Mouse (Mus musculus): ENCODE data around the gene Map1b. TPM values are rescaled to one million over a fixed set of nuclear protein-coding genes. Genes with fewer than 3 reads are reported as not detected.
A peak's percentile ranks its signal among the peaks of the same experiment; 100 is the strongest.

The Map1b gene
- total RNA-seq, 2 experiments from 2014 or later = 58.6 to 87.4 TPM

DNA sequence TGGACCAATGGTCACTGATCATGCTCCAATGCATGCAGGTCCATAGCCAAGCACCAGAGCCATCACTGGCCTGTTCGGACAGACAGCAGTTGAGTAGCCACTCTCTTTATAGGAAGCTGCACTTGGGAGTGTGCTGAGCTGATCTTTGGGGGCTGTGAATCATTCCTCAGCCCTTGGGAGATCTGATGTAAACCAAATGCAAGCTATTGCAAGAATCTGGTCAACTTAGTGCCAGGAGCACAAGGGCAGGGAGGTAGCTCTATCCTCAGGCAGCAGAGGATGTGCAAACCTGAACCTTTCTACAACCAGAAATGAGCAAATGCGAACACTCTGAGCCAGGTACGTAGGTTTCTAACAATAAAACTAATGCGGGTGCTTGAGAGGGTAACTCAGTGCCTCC is 26.3 kb downstream of the Map1b start:
- no peak for DNase-seq

DNA sequence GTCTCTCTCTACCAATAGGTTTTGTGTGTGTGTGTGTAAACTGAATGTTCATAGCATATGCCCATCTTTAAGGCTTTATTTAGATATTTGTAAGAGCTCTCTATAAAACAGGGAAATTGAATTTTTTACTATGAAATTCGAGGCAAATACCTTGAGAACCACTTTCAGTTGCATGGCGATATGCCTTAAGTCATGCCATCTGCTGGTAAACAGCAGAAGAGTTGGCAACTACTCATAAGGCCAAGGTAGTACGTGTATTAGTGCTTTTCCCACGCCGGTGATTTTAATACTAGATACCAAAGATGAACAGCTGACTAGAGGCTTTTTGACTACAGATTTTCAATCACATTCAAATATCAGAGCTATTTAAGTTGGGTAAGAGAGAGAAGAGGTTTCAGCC is 27.2 kb downstream of the Map1b start:
- no peak for DNase-seq

DNA sequence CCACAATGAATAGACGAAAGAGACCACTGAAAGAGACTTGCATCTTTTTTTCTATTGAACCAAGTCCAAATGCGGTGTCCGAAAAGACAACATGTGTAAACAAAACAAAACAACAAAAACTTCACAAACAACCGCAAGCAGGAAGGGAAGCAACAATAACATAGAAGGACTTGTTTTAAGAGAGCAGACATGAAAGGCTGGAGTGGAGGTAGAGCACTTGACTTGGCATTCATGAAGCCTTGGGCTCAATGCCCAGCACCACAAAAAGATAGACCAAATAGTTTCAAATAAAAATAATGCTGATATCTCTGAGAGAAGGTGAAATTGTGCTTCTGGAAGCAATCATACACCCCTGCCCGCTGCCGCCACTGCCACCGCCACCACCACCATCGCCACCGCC is 30.5 kb downstream of the Map1b start:
- DNase-seq = peak; percentile 33

DNA sequence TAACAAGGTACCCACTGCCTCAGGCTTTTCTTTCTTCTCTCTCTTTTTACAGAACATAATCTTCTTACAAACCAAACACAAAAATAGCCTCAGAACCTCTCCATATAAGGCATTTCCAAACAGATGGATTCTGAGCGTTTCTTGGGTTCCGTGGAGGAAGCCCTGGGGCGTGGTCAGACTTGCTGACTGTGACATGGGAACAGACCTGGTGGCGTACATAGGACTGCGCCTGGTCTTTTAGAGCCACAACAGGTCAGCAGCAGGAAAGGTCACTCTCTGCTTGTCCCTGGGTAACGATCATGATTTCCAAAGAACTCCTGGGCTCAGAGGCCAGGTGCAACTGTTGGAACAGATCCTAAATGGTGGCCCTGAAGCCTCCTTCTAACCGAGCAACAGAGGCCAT is 31.0 kb downstream of the Map1b start:
- DNase-seq = no peak

DNA sequence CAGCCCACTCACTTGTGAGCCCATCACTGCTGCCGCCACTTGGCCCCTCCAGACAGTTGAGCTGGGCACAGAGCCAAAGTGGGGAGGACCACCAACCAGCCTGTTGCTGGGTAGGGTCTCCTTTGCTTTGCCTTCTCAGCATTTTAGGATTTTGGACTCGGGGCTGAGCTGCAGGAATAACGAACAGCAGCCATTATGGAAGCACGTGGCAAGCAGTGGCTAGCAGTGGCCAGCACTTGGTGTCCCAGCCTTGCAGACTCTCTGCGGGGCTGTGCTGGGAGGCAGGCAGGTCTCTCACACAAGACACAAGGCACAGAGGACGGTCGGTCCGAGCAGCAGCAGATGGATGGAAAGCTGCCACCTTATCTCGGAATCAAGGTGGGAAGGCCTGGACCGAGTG is 31.4 kb downstream of the Map1b start:
- no peak for DNase-seq

DNA sequence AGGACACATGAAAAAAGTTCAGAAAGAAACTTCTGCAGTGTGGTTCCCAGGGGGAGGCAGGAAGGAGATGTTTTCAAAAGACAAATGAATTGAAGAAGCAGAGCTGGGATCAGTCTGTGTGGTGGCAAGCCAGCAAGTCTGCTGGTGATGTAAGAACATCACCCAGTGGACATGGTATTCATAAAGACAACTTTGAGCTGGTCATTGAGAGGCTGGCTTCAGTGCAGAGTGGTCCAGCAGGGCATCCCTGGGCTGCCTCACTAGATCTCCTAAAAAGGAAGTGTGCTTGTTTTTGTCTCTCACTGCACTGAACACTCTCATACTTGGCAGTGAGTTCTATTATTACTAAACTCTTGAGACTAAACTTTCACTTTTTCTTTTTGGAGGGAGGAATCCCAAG is 32.9 kb downstream of the Map1b start:
- DNase-seq = no peak

DNA sequence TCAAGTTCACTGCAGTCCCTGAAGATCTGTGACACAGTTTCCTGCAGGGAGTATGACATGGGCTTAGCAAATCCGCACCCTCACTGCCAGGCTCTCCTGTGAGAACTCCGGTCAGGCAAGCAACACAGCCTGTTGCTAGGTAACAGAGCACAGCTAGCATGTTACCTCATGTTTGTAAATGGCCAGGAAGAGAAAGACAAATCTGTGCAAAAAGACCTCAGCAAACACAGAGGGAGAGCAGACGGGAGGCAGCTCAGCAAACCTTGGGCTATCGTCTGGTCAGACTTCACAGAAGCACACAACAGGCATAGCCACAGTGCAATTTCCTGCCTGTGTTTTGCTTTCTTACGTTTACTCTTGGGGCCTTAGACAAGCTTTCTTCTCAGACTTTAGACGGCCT is 40.9 kb downstream of the Map1b start:
- DNase-seq = peak; percentile 31

DNA sequence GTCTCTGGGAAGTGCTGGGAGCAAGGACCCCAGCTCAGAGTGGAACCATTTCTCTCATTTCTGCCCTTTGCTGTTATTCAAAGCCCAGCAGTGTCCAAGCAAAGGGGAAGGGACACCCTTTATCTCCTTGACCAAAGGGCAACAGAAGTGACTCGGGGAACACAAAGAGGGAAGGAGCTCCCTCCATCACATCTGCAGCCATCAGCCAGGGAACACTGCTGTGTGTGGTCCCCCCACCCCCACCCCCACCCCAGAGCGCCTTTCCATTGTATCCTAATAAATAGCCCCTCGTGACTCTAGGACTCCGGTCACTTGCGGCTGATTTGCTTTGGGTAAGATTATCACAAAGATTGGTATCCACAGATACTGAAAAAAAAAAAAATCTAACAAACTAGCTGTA is 41.3 kb downstream of the Map1b start:
- DNase-seq = no peak

DNA sequence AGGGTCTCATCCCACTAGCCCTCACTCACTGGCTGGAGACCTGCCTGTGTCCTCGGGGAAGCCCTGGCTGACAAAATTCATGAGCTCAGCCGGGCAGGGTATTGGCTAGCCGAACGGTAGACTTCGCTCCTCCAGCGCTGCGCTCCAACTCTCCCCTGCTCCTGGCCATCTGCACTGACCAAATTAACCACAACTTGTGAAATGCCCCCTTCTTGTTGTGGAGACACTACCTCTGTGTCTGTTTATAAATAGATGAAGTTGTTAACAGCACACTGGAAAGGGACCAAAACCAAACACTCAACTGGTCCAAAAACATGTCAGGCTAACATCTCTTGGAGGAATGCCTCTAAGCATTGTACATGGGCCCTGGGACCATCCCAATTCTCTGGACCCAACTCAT is 42.2 kb downstream of the Map1b start:
- DNase-seq = no peak

DNA sequence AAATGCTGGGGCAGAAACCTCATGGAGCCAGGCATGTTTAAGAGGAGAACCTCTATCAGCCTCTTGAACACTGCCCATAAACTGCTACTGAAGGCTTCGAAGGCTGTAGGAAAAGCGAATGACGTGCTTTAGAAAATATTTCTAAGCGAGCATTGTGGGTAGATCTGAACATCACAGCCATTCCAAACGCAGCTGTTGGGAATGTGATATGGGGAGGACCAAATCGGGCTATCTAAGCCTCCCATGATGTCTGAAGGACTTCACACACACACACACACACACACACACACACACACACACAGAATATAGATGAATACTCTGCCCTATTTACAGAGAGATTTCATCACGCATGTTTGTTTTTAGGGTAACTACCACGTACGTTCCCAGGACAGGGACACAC is 44.3 kb downstream of the Map1b start:
- DNase-seq = no peak

DNA sequence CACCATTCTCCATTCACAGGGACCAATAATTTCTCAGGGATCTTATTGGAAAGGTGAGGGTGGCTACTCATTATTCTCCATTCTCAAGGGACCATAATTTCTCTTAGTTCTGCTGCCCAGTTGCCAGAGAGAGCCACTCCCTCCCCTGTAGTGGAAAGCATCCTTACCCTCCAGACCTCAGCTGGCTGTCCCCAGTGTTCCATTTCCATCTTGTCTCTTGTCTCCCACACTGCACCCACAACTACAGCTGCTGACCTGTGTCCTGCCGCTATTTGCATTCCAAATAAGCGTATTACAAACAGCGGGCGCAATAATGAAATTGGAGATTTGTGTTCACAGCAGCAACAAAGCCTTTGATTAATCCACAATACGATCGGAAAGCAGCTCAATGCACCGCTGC is 46.3 kb downstream of the Map1b start:
- DNase-seq = no peak

DNA sequence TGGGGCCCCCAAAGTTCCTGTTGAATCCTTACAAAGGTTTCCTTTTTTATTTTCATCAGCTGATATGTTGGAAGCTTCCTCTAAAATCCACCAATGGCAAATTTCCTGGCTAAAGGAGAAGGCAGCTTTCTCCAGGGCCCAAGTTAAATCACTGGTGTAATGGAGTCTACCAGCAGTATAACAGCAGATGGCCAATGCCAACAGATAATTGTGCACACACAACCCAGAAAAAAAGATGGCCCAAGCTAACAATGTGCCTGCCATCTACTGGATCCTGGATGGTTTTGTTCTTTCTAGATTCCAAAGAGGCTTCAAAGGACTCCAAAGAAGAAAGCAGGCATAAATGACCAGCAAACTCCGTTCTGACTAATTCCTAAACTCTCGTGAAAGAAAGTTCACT is 48.1 kb downstream of the Map1b start:
- no peak for DNase-seq

DNA sequence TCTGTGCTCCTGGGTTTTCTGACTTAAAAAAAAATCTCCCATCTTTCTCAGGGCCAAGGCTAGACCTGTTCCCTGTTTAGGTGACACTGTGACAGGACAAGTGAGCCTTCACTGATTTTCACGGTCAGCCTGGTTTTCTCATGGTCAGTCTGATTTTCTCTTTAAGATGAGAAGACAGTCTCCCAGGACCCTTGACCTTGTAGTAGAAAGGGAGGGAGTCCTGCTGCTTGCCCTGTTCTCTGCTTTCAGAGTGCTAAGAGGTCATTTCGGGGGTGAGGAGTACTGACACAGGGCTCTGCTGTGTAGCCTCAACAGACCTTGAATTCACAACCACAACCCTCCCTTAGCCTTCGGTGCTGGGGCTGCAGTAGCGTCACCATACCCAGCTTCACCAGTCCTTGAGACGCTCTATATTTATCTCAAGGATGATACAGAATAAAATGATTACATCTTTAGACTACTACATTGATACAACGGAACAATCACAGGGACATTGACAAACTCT is 49.5 kb downstream of the Map1b start:
- DNase-seq = no peak

DNA sequence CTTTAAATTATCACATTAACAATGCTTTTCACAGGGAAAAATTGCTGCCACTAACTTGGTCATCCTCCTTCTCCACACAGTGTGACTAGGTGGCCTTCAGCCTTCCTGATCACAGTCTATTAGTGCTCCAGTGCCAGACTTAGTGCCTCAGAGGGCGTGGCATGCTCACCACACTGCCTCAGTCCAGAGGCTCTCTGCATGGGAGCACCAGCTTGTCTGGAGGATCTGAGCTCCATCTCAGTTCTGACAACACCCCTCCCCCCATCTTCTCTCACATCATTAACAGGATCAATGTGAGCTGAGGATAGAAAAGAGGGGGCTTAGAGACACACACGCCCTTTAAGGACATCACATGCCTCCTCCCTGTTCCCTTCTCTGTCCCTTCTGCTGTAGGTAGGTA is 50.3 kb downstream of the Map1b start:
- no peak for DNase-seq

DNA sequence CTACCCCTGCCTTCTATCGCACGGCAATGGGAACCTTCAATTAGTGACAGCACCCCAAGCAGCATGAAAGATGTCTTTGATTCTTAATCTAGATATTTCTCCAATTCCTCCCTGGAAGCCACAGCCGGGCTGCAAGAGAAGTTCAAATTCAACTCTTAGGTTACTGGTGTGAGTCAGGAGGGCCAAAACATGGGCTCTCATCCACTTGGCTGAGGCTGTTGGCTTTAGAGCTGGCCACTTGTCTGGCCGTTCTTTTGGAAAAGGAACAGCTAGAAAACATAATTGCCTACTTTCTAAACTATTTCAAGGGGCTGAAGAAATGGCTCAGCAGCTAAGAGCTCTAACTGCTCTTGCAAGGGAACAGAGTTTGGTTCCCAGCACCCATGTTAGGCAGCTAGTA is 51.8 kb downstream of the Map1b start:
- no peak for DNase-seq

DNA sequence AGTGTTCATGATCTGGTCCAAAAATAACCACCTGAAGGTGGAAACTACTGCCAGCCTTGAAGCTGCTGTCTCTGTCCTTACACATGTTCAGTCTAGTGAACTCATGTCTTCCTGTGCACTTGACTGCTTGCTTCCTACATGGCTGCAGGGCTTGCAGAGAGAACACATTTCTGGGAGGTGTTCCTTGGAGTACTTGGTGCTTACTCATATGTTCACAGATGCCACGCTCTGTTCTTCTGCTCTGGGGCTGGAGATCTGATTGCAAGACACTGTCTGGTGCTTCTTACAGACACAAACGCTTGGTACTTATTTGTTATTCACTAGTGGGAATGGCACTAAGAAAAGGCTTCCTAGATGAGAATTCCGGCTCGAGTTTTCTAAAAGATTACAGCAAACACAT is 54.5 kb downstream of the Map1b start:
- no peak for DNase-seq

DNA sequence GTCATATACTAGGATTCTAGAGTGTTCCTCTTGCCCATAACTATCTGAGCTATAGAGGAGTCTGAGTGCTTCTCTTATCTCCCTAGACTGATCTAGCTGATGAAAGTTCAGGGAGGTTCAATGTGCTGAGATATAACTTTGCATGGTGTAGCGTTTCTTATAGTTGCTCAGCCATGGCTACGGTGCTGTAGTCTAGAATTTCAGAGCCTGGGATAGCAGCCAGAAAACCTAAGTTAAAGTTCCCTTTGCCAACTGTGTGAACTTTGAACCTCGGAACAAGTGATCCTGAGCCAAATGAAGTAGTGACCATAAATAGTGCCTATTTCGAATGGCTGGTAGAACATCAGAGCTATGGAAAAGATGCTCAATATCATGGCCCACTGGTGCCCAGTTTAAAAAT is 56.7 kb downstream of the Map1b start:
- no peak for DNase-seq

DNA sequence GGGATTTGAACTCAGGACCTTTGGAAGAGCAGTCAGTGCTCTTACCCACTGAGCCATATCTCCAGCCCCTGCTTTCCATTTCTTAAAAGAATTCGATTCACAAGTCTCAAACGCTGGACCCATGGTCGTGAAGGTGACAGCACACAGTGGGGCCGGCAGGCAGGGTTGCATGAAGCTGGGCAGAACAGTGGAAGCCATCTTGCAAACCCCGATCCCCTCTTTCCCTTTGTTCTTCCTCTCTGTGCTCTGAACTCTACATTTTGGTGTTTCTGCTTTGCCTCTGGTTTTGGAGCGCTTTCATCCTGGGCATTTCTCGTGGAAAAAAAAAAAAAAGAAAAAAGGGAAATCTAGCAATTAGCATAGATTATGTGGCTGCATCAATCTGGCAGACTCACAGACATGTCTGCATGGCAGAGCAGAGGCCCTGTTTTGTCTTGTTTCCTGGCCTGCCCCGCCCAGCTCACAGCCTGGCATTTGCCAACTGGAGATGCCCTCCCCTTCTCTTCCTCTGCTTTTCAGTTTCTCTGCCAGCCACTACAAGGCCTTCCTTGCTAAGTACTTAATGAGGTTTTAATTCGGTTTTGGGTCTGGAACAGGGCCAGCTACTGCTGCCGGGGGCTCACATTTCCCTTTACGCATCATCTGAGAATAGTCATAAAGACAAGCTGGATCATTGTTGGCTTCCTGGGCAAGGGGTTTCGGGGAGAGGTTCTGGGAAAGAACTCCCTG is 57.5 kb downstream of the Map1b start:
- peak; percentile 41 for DNase-seq

DNA sequence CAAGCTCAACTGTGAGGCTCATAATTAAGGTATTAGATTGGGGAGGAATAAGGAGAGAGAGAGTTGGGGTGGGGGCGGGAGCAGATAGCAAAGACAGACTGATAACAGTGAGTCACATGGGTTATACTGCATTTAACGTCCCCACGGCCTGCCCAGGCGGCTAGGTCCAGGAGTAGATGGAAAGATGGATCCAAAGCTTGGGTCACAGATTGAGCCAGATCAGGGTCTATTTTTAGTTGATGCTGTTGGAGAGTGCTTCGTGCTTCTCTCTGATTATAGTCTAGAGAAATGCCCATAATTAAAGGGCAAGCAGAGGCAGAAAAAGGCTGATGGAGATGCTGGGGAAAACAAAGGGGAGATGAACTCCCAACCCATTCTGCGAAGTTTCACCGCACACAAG is 61.4 kb downstream of the Map1b start:
- no peak for DNase-seq

DNA sequence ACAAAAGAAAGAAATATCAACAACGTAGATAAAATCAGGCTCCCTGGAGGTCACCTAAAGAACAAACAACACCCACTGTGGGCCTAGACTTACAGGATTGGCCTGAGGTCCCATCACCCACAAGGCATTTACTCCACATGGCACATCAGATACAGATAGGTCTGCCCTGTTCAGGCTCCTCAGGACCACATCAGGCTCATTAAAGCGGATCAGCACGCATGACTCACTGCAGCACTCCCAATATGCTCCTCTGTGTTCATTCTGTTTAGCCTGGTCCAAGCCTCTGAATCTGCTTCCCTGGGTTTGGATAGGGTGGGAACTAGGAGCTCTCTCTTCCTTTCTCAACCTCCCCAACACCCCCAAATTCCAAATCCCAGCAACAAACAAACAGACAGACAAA is 63.9 kb downstream of the Map1b start:
- no peak for DNase-seq

DNA sequence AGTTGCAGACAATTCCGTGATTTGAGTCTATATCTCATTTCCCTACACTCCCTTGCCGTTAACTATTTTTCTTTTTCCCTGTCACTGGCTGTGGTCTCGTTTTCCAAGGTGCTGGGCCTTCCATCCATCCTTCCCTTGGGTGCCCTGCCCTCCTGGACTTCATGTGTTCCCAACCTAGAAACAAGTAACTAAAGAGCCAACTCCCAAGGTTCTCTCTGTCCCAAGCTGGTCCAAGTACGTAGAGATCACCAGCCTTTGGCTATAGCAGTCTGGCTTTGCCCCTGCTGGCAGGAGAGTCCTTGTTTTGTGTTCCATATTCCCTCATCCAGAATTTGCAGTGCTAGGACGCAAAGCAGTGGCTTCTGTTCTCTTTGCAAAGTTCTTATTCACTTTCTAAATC is 65.1 kb downstream of the Map1b start:
- no peak for DNase-seq

DNA sequence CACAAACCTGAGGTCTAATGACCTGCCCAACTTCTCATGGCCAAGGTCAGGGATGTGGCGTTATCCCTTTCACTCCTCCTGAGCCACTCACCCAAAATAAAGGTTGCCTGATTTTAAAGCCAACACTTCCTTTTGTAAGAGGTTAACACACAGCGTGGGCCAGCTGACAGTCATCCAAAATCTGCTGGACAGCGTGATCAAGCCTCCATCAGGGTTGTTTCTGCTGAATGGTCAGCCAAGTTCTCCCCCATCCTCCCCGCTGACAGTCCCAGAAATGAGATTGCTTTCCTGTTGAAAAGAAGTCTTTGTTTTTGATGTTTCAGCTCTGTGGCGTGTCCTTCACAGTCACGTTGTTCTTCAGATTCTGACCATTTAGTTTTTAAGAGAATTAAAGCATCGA is 65.6 kb downstream of the Map1b start:
- DNase-seq = peak; percentile 31

DNA sequence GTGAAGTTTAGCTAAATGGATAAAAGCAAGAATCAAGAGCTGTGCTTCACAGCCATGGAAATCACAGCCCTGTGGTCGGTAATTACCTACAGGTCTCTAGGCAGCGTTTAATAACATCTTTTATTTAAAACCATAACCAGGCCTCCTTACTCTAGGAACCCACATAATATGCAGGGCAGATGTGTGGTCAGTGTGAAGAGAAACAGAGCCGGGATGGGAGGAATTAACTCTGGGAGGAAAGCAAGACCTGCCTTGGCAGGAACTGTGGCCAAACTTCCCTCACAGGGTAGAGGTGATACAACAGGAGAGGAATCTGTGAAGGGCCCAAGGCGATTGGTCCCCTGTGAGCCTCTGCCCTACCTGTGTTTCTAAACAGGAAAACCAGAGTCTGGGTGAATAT is 66.8 kb downstream of the Map1b start:
- DNase-seq = no peak

DNA sequence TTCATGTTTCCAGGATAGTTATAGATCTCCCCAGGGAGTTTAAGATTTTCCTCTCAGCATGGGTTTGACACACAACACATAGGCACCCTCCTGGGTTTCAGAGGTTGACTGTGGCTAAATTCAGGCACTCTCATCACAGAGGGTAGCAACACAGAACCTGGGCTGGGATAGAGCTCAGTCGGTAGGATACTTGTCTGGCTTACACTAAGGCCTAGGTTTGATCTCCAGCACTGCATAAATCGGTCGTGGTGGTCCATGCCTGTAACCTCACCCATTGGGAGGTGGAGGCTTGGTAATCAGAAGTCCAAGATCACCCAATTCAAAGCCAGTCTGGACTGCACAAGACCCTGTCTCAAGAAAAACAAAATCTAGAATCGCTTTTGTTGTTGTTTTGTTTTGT is 68.1 kb downstream of the Map1b start:
- DNase-seq = no peak
